Mouse (Mus musculus): Measurements from ENCODE around the gene Olfr288. TPM values are rescaled to one million over a fixed set of nuclear protein-coding genes. Genes with fewer than 3 reads are reported as not detected.
A peak's percentile ranks its signal among the peaks of the same experiment; 100 is the strongest.

Gene Olfr288
- polyA plus RNA-seq, 1 experiment from 2014 or later = not detected

- Histone ChIP-seq H3K27ac (replicated peaks) (no peak within 1 kb of the TSS), H3K9me3 (no peaks in the 10 kb centered on the region), H3K36me3 (no peaks in the 10 kb centered on the region), H3K9ac (peak within 1 kb of the TSS; percentile 75), H3K4me3 (peak within 1 kb of the TSS; percentile 59), H3K27me3 (replicated peaks) (peaks cover 79% of the 10 kb centered on the region), H3K4me1 (peaks cover 33% of the 10 kb centered on the region), H3K4me2 (peak within 1 kb of the TSS; percentile 84)
- WGBS = 2% methylated on average over 18 of the region's 18 CpGs
- ATAC-seq (ENCODE audit: extremely low read depth, insufficient number of reproducible peaks, low FRiP score, low TSS enrichment) = no peak
These were observed 28.2 kb downstream of the Olfr288 start, which contains the start of gene Ccdc184 for GRCm38 (mm10) chr15:98166963-98167644. Ccdc184 (plus strand) TSS chr15:98167158.

DNA sequence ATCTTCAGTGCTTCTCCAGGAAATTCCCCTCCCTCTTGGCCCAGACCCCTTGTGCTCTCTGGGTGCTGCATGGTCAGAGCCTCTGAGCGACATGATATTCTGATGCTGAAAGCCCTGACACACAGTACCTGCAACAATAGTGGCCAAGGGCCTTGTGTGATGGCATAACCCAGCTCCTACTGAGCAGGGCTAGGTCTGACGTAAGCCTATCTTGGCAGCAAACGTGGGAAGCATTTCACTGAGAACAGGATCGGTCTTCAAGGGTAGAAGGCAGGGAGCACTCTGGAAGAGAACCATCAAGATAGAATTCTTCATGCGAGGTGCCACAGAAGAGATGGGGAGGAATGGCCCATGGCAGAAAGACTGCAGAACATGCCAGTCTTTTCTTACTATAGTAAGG is 29.8 kb downstream of the Olfr288 start, which contains the start of gene Asb8:
Gene Asb8 (minus strand): TSS at position 101 of the 400 bp plus-strand sequence.
- H3K27me3 ChIP-seq (replicated peaks) = peaks cover 64% of the 10 kb centered on the region
- 68% methylated on average over 5 of the region's 5 CpGs for WGBS
- ATAC-seq (ENCODE audit: extremely low read depth, insufficient number of reproducible peaks, low FRiP score, low TSS enrichment) = no peak

GRCm38 (mm10) chr15:98162561-98162960 is 32.8 kb downstream of the Olfr288 start:
- peak overlapping the region; percentile 54; the same call in 1 of the 2 replicates for H3K27ac ChIP-seq (replicated peaks)
- no peaks in the 10 kb centered on the region for H3K36me3 ChIP-seq
- H3K4me1 ChIP-seq = peaks cover 22% of the 10 kb centered on the region
- H3K27me3 ChIP-seq (replicated peaks) = peaks cover 34% of the 10 kb centered on the region
- ATAC-seq (ENCODE audit: extremely low read depth, insufficient number of reproducible peaks, low FRiP score, low TSS enrichment) = no peak
- peak overlapping the region; percentile 8; the same call in 1 of the 2 replicates for H3K9ac ChIP-seq
- no peak overlapping the region for H3K4me2 ChIP-seq
- WGBS = 23% methylated on average over 4 of the region's 4 CpGs
- H3K9me3 ChIP-seq = no peaks in the 10 kb centered on the region
- H3K4me3 ChIP-seq = no peak overlapping the region

More for the DNA sequence above, 29.8 kb downstream of the Olfr288 start, which contains the start of gene Asb8:
- H3K4me1 ChIP-seq = peaks cover 34% of the 10 kb centered on the region
- H3K4me2 ChIP-seq = no peak within 1 kb of the TSS
- H3K9me3 ChIP-seq = no peaks in the 10 kb centered on the region
- no peak within 1 kb of the TSS for H3K4me3 ChIP-seq
- no peak within 1 kb of the TSS for H3K27ac ChIP-seq (replicated peaks)
- no peaks in the 10 kb centered on the region for H3K36me3 ChIP-seq
- H3K9ac ChIP-seq = no peak within 1 kb of the TSS

DNA sequence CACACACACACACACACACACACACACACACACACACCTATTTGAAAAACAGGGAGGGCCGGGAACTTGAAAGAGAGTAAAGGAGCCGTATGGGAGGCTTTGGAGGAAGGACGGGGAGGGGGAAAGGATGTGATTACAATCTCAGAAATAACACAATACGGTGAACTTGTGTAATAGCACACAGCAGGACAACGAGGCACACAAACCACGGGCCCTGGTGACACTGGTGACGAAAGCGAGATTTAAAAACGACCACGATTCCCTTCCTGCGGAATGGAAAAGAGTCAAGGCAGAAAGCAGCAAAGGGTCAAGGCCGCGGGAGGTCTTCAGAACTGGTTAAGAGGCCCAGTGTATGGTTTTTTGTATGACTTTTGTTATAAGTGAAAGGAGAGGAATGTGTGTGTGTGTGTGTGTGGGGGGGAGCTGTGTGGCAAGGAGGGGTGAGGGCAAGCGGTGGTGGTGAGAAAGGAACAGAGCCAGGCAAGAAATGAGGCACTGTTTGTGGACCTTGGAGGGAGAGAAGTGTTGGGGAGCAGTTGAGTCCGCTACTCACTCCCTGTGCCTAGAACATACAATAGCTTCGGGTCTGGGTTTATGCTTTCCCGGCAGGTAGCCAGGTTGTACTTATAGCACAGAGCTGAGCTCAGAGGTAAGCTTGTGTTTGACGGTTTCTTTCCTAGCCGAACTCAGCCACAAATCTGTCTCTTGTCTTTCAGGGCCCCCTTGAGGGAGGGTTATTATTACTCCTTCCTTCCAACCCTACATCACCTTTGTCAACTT is 34.1 kb downstream of the Olfr288 start:
- Histone ChIP-seq H3K27ac (replicated peaks) (no peak overlapping the region), H3K9ac (no peak overlapping the region), H3K27me3 (replicated peaks) (peaks cover 21% of the 10 kb centered on the region), H3K4me3 (no peak overlapping the region), H3K4me1 (peaks cover 10% of the 10 kb centered on the region), H3K9me3 (no peaks in the 10 kb centered on the region), H3K4me2 (no peak overlapping the region), H3K36me3 (no peaks in the 10 kb centered on the region)
- WGBS = 71% methylated on average over 19 of the region's 19 CpGs
- no peak for ATAC-seq (ENCODE audit: extremely low read depth, insufficient number of reproducible peaks, low FRiP score, low TSS enrichment)

DNA sequence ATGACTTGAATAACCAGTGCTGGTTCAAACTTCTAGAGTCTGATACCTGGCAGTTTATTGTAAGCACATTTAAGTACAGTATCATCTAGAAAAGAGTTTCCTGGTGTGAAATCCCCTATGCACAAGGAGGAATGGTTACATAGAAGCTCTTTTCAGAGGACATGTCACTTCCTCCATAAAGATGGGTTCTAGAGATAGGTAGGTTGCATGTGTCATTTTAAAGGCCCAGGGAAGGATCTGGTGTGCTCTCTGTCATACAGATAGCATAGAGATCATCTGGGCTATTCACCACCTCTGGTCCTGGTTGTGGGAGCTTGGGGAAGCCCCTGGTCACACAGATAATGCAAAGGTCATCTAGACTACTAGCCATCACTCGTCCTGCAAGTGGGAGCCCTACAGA is 38.1 kb downstream of the Olfr288 start:
- Histone ChIP-seq H3K27ac (replicated peaks) (no peak overlapping the region), H3K9ac (no peak overlapping the region), H3K36me3 (no peaks in the 10 kb centered on the region), H3K4me2 (no peak overlapping the region), H3K9me3 (no peaks in the 10 kb centered on the region), H3K4me3 (no peak overlapping the region), H3K4me1 (peaks cover 2% of the 10 kb centered on the region), H3K27me3 (replicated peaks) (no peaks in the 10 kb centered on the region)
- WGBS = 40% methylated on average over 1 of the region's 1 CpGs
- ATAC-seq (ENCODE audit: extremely low read depth, insufficient number of reproducible peaks, low FRiP score, low TSS enrichment) = no peak

GRCm38 (mm10) chr15:98155944-98156343 is 39.4 kb downstream of the Olfr288 start:
- Histone ChIP-seq H3K4me2 (no peak overlapping the region), H3K27me3 (replicated peaks) (no peaks in the 10 kb centered on the region), H3K9ac (no peak overlapping the region), H3K36me3 (no peaks in the 10 kb centered on the region), H3K4me1 (no peaks in the 10 kb centered on the region), H3K27ac (replicated peaks) (no peak overlapping the region), H3K9me3 (no peaks in the 10 kb centered on the region), H3K4me3 (no peak overlapping the region)
- WGBS = 53% methylated on average over 4 of the region's 4 CpGs
- no peak for ATAC-seq (ENCODE audit: extremely low read depth, insufficient number of reproducible peaks, low FRiP score, low TSS enrichment)

DNA sequence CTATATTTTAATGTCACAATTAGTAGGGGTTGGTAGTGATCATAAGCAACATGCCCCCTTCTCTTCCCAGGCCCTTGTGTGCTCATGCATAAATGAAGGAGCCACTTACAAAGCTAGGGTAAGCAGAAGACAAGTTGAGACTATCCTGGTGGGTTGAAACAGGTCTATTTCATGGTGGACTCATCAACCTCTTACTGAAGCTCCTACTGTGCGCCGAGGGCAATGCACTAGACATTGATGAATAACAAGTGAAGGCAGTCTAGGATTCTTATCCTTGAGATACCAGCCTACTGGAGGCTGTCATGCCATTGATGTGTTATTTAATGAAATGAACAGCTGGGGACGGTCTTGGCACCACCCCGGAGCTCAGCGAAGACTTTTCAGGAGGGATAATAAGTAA is 40.1 kb downstream of the Olfr288 start:
- no peak for ATAC-seq (ENCODE audit: extremely low read depth, insufficient number of reproducible peaks, low FRiP score, low TSS enrichment)
- no peaks in the 10 kb centered on the region for H3K9me3 ChIP-seq
- WGBS = 80% methylated on average over 5 of the region's 5 CpGs
- no peaks in the 10 kb centered on the region for H3K27me3 ChIP-seq (replicated peaks)
- H3K4me1 ChIP-seq = no peaks in the 10 kb centered on the region
- H3K9ac ChIP-seq = no peak overlapping the region
- no peak overlapping the region for H3K4me3 ChIP-seq
- no peak overlapping the region for H3K4me2 ChIP-seq
- no peak overlapping the region for H3K27ac ChIP-seq (replicated peaks)
- H3K36me3 ChIP-seq = no peaks in the 10 kb centered on the region

DNA sequence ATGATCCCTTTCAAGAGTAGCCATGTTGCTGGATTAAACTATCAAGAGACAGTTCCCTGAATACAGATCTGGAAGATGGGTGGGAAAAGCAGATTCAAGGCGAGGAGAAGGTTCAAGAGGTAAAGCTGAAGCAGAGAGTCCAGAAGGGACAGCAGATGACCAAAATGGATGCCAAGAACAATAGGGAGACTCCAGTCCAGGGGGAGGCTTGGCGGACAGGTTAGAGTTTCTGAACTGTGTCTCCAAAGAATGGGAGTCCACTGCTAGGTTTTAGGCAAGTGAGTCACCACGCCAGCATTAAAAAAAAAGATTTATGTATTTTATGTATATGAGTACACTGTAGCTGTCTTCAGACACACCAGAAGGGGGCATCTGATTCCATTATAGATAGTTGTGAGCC is 40.7 kb downstream of the Olfr288 start:
- no peak overlapping the region for H3K4me2 ChIP-seq
- ATAC-seq (ENCODE audit: extremely low read depth, insufficient number of reproducible peaks, low FRiP score, low TSS enrichment) = no peak

DNA sequence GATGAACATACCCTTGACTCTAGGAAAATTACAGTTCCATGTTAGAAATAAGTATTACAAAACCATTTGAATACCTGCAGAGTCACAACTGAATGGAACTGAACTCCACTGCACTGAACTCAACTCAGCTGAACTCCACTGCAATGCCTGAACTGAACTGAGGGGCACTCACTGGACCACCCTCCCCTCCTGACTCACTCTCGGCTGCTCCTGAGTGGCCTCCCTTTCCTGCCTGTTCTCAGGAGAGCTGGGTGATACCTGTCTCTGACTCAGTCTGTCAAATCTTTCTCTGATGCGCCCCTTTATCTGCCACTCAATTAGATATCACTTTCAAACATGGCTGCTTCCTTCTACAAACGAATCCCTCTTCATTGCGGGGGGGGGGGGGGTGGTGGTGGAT is 41.2 kb downstream of the Olfr288 start:
- Histone ChIP-seq H3K9ac (no peak overlapping the region), H3K27ac (replicated peaks) (no peak overlapping the region), H3K4me3 (no peak overlapping the region), H3K4me2 (no peak overlapping the region), H3K9me3 (no peaks in the 10 kb centered on the region), H3K4me1 (peaks cover 5% of the 10 kb centered on the region; the same call in 1 of the 2 replicates), H3K36me3 (no peaks in the 10 kb centered on the region), H3K27me3 (replicated peaks) (no peaks in the 10 kb centered on the region)
- no peak for ATAC-seq (ENCODE audit: extremely low read depth, insufficient number of reproducible peaks, low FRiP score, low TSS enrichment)
- WGBS = 52% methylated on average over 4 of the region's 4 CpGs

More for the DNA sequence above, 40.7 kb downstream of the Olfr288 start:
- Histone ChIP-seq H3K9ac (no peak overlapping the region), H3K27me3 (replicated peaks) (no peaks in the 10 kb centered on the region), H3K4me1 (peaks cover 4% of the 10 kb centered on the region; the same call in 1 of the 2 replicates), H3K36me3 (no peaks in the 10 kb centered on the region), H3K4me3 (no peak overlapping the region), H3K9me3 (no peaks in the 10 kb centered on the region), H3K27ac (replicated peaks) (no peak overlapping the region)
- 74% methylated on average over 3 of the region's 3 CpGs for WGBS

DNA sequence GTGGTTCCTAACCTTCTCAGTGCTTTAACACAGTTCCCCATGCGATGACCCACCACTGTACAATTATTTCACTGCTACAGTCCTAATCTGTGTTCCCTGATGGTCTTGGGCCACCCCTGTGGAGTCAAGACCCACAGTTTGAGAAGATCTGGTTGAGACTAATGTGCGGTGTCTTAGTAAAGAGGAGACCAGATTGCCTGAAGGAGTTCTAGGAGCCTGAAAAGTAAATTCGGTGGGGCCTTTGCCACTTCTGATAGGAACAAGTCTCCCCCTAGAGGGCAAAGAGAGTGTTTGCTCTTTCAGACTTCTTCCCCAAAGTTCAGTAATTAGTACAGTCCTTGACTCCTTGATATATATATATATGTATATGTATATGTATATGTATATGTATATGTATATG is 41.7 kb downstream of the Olfr288 start:
- H3K36me3 ChIP-seq = no peaks in the 10 kb centered on the region
- no peak overlapping the region for H3K27ac ChIP-seq (replicated peaks)
- H3K9ac ChIP-seq = peak overlapping the region; percentile 56; the same call in 1 of the 2 replicates
- 30% methylated on average over 3 of the region's 3 CpGs for WGBS
- no peaks in the 10 kb centered on the region for H3K9me3 ChIP-seq
- H3K27me3 ChIP-seq (replicated peaks) = no peaks in the 10 kb centered on the region
- H3K4me3 ChIP-seq = no peak overlapping the region
- no peak overlapping the region for H3K4me2 ChIP-seq
- no peak for ATAC-seq (ENCODE audit: extremely low read depth, insufficient number of reproducible peaks, low FRiP score, low TSS enrichment)
- H3K4me1 ChIP-seq = peaks cover 7% of the 10 kb centered on the region; the same call in 1 of the 2 replicates

DNA sequence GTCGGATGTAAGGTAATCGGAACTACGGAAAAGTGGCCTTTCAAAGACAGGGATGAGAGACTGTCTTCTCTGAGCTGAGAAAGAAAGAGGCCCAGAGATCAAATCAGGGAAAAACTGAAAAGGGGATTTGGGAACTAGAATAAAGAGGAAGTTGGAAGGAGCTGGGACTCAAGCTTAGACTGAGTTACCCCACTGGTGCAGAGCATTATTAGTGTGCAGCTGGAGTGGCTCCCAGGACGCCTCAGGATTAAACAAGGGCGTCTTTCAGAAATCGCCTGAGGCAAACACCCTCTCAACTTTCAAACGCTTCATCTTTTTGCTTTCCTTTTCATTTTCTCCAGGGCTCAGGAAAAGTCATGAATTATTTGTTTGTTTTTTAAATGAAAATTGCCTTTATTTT is 42.4 kb downstream of the Olfr288 start:
- WGBS = 77% methylated on average over 7 of the region's 7 CpGs
- no peaks in the 10 kb centered on the region for H3K27me3 ChIP-seq (replicated peaks)
- H3K4me2 ChIP-seq = no peak overlapping the region
- H3K9ac ChIP-seq = no peak overlapping the region
- H3K27ac ChIP-seq (replicated peaks) = no peak overlapping the region
- peaks cover 14% of the 10 kb centered on the region for H3K4me1 ChIP-seq
- H3K36me3 ChIP-seq = no peaks in the 10 kb centered on the region
- ATAC-seq (ENCODE audit: extremely low read depth, insufficient number of reproducible peaks, low FRiP score, low TSS enrichment) = no peak
- H3K4me3 ChIP-seq = no peak overlapping the region
- H3K9me3 ChIP-seq = no peaks in the 10 kb centered on the region
